Mouse (Mus musculus): ENCODE data around the gene Fam111a.

- no peak for TF ChIP-seq CTCF (IDR thresholded peaks at IDR 0.05; ENCODE audit: control insufficient read depth, insufficient read depth, insufficient replicate concordance, low read depth, low read length)
- no peak for TF ChIP-seq POLR2A (IDR thresholded peaks at IDR 0.05; ENCODE audit: control insufficient read depth, low read depth, low read length)
Observed at GRCm38 (mm10) chr19:12518541-12518890, 27.0 kb upstream of the Fam111a start.
